Mouse (Mus musculus): Measurements from ENCODE around the gene Cyb561d2.

DNA sequence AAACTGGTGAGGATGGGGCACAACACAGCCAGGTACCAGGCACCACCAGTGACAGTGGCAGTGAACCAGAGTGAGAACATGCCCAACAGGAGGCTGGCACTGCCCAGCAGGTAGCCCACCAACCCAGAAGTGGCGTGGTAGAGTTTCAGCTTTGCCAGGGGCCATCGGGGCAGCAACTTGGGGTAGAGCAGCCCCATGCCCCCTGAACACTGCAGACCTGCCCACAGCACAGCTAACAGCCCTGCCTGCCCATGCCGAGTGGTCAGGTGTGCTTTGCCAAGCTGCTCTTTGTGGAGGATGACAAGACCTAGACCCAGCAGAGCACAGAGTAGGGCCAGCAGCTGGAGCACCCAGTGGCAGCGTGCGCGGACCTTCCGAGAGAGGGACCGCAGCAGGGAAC, 2.1 kb downstream of the Cyb561d2 start:
- no peak for TF ChIP-seq POLR2A (IDR thresholded peaks at IDR 0.05; ENCODE audit: insufficient read depth, low read depth, low read length)
- no peak for TF ChIP-seq CTCF (IDR thresholded peaks at IDR 0.05)
- no peak for TF ChIP-seq EP300 (IDR thresholded peaks at IDR 0.05; ENCODE audit: insufficient read depth, low read depth, low read length)
